Mouse (Mus musculus): ENCODE measurements around the gene Ctnna2.

Gene Ctnna2

DNA sequence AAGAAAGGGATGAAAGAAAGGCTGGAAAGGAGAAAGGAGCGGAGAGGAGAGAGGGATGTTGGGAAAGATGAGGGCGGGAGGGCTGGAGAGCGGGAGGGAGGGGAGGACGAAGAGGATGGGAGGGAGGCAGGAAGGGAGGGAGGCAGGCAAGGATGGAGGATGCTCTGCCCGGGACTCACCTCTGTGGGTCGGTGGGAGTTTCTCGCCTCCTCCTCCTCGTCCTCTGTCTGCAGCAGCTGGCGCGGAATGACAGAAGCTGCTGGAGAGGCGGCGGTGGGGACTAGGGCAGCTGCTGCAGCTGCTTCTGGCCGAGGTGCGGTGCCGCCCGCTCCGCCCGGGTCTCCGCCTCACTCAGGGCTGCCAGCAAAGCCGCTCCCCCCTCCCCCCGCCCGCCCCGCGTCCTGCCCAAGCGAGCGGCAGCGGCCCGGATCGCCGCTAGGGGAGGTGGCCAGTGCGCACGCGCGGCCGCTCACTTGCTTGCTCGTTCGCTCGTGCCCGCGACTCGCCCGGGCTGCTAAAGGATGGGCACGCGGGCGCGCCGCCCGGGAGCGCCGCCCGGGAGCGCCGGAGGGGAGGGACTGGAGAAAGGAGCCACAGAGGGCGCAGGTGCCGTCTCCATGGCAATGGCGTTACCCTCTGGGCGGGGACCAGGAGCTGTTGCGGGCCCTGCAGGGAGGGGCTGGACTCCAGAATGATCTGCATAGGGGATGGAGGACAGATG is at the start of gene Ctnna2:
TSS of gene Ctnna2 (minus strand) at position 459 of the 721 bp plus-strand sequence.
- DNase-seq: peak; percentile 95 to 98

DNA sequence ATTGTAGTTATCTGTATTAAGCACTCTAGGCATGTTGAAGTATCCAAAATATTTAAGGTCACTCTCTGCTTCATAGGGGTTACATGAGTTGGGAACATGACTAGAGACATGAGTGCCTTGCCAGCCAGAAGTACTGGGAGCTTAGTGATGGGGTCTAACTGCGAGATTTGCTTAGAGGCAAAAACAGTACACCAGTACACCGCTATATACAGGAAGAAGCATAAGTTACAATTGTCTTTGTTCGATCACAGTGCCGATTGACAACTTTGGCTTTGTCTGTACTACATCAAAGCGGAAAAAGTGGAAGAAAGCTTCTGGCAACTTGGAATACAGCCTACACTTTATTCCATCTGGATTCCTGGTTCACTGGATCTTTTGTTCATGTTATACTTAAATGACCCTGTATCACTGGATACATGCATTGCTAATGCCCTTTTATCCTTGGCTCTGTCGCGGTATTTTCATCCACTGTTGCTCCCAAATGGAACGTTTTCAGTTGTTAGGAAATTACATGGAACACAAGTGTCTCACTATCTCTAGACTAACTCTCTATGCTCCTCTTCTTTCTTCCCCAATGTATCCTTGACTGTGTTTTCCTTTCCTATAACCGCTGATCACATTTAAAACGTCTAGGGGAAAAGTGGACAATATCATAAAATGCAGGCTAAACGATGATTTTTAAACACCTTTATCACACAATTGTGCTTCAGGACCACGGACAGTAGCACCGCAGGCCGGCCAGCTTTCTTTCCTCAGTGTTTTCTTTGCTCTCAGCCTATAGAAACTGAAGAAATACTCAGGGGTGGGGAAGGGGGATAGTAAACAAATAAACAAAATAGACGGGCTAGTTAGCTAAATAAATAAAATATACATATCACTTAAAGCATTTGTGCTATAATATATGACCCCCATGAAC is 896 bp upstream of the Ctnna2 start:
- no peak for DNase-seq

DNA sequence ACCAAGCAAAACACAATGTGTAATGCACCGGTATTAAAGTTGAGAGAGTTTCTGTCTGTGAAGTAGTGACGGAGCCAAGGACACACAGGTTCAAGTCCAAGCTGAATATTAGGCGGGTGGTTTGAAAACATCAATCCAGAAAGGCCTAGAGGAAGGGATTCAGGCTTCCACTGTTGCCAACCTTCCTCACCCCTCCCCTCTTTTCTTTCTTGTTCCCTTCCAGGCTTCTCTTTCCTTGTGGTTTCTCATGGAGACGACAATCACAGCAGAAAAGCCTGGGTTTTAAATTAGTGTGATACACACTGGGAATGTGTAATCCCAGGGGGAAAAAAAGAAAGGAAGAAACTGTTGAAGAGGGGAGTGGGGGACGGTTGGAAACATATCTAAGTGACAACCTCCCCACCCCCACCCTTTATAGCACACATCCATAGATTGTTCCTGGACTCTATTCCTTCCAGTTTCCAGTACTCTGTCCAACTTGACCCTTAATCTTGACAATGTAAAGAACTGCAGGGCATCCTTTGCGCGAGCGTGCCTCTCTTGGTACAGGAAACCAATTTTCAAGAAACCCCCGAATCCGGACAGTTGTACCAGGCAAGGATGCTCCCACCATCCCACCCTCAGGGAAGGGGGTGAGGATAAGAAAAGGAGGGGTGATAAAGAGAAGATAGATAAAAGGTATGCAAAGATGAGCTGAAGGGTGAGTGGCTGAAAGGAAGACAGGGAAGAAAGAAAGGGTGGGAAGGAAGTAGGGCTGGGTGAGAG is 841 bp downstream of the Ctnna2 start:
- peak; percentile 11 to 26 for DNase-seq

DNA sequence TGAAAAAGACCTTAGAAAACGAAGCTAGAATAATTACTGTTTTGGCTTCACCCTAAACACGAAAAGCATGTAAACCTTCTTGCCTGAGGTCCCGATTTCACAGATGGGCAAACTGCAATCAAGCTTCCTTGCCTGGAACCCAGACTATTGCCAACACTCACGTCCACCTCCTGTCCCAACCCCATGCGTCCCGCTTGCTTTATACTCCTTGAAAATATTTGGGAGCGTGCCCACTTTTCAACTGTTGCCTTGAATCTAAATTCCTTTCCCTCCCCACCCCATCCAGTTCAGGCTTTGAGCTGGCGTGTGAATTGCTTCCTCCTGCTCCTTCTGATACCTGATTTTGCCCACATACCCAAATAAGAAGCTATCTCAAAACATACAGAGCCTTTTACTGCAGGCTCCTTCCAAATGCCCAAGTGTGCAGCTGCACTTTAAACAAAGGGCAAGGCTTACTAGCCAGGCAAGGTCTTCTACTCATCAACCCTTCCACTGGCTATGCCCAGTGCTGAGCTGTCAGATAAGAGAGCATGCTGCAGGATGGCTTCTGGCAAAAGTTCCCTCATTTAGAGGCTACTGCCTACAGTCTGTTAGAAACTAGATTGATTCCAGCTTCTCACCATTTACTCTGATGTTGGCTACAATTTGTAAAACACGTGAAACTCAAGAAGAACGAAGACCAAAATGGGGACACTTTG is 8.8 kb downstream of the Ctnna2 start:
- DNase-seq: peak; percentile 21 to 32

DNA sequence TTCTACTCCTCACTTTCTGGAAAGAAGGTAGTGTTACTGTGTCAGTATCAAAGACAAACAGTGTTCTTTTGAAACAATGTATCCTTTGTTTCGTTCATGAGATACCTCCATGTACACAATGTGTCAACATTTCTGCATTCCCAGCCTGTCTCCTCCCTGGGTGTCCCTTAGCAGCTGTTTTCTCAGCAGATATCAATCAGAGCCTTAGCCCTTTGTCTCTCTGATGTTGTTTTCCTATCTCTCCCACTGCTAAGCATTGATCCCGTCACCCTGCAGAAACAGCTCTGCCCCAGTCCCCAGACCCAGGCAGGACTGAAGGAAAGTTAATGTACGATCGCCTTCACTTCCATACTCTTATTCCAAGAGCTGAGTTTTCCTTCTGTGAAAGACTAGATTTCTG is 9.7 kb downstream of the Ctnna2 start:
- DNase-seq: no peak

DNA sequence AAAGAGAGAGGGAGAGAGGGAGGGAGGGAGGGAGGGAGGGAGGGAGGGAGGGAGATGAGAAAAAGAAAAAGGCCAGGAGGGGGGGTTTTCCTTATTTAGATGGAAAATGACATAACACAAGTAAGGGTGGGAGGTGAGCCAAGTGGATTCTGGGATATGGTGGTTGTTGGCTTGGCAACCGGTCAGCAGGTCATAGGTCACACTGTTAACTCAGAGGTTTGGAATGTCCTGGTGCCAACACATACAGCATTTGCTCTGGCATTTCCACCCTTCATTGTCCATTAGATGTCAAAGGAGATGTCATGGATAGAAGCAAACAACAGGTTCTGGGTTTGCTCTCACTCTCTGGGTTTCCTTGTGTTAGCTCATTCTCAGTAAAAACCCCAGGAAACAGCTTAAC is 17.5 kb downstream of the Ctnna2 start:
- no peak for DNase-seq

DNA sequence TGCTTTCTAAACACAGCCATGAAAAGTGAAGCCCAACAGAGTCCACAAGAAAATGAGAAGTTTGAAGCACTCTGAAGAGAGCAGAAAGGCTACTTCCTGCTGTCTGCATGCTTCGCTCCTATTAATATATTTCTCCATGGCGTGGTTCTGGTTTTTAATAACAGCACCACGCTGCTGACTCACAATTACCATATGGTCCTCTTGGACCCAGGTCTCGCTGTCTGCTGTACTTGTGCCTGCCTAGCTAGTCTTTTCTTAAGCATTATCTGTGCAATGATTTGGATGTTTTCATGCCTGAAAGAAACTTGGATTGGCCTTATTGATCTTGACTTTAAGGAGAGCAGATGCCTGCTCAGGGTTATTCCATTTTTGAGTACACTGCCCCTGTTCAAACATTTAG is 28.2 kb downstream of the Ctnna2 start:
- DNase-seq: peak; percentile 48 to 64

DNA sequence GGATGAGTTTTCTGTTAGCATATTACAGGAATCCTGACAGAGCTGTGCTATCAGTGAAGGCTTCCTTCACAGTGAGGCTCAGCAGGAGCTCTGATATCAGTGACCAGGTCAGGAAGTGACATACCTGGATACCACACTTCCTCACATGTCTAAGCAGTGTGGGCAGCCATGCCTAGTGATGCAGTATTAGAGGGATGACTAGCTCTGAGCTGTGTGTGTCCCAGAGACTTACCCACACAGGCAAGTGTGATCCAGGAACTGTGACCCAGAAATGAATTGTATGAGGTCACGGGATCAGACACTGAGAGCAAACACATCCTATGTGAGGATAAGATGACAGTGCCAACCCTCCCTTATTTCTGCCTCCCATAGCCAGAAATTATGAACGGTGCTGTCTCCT is 28.8 kb downstream of the Ctnna2 start:
- DNase-seq: peak in 1 of 2 experiments; percentile 14

DNA sequence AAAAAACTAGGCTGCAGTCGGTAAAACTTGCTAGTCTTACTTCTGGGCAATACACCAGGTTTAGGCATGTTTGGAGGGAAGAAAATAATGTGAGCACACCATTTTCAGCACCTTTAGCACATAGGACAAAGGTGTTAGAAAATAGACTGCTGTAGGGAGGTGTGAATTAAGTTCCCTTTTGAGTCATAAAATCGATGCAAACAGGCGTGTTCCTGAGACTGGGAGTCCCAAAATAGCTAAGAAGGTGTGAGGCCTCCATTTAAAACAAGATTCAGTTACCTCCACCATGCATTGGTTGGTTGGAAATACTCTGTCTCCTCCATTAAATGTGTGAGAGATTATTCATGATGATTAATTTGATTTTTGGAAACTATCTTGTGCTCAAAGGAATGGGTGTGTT is 50.1 kb downstream of the Ctnna2 start:
- DNase-seq: no peak

DNA sequence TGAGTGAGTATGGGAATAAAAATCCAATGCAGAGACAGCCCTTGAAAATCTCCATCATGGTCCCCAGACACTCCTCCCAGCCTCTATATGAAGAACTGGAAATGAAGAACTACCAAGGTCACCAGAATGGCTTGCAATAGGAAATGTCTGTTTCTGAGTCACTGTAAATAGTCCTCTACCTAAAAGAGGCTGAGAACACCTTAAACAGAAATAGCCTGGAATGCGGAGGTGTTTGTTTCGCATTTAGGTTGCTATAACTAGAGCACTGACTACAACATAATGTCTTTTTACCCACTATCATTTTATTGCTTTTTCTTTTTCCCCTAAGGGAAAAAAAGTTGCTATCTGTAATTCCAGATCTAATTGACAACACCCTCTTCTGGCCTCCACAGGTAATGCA is 106.3 kb downstream of the Ctnna2 start:
- DNase-seq: no peak

DNA sequence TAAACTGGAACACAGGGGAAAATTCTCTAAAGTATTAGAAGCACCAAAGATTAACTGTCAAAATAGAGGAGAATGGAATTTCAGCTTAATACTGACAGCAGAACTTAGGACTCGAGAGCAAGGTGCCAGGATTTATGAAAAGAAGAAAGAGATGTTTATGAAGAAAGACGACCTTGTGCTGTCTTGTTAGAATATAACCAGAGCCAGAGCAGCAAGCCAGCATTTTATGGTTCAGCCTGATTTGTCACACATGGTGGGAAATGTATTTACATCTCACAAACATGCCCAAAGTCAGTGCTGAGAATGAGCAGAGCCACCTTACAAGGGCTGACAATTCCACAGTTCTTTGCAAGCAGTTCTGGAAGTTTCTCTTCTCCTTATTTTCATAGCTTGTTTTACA is 110.2 kb downstream of the Ctnna2 start:
- no peak for DNase-seq

DNA sequence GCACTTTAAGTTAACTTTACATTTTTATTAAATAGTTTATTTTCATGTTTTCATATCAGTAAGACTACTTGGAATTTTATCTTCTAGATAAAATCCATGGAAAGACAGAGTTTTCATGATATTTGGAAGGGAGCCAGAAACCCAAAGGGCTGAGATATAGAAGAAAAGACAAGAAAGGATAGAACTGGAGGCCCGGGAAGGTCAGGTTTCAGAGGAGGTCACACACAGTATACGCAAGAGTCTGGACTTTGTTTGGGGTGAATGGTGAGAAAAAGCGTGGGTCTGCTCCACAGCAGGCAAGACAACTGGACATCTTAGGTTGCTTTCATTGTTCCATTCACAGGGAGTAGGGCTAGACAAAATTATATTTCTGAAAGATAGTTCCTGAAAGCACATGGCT is 111.4 kb downstream of the Ctnna2 start:
- DNase-seq: no peak

DNA sequence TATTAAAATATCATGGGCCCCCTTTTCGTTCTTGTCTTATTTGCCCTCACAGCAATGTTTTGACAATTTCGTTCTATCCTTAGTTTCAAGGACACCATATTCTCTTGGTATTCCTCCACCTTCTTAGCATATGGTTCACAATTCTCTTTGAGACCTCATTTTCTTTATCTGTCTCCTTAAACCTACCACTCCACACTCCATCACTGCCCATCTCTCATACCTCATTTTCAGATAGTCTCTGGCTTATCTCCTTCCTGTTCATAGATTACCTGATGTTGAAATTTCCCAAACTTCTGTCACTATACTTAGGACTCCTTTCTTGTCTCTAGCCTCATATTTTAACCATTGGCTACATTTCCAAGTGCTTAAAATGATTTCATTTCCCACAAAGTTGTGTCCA is 116.1 kb downstream of the Ctnna2 start:
- no peak for DNase-seq

DNA sequence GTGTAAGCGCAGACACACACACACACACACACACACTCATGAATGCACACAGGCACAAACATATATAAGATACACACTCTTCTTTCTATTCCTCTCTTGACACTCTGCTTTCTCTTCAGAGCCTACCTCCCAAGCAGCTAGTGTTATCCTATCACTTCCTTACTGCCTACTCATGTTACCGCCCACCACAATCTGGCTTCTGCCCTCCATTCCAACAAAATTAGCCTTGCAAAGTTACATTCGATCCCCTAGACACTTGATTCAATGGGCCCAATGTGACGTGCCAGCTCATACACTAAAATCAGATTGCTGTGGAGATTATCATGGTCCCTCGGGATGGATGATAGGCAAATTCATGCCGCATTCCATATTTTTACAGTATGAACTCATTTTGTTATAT is 116.7 kb downstream of the Ctnna2 start:
- no peak for DNase-seq

DNA sequence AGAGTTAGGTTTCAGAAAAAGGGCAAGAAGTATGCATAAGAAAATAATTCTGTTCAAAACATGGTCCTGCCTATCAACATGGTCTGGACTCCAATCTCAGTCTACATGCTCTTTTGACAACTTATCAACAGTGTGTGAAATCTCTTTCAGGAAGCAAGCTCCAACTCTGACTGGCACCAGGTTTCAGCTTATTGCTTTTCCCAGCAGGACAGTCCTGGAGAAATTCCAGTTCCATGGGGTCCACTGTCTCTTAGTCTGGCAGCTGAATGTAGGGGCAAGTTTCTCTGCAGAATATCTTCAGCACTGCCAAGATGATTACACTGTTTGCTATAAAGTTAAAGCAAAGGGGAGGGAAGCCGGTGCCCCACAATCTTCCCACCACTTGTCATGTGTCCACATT is 130.1 kb downstream of the Ctnna2 start:
- DNase-seq: peak in 1 of 2 experiments; percentile 10

DNA sequence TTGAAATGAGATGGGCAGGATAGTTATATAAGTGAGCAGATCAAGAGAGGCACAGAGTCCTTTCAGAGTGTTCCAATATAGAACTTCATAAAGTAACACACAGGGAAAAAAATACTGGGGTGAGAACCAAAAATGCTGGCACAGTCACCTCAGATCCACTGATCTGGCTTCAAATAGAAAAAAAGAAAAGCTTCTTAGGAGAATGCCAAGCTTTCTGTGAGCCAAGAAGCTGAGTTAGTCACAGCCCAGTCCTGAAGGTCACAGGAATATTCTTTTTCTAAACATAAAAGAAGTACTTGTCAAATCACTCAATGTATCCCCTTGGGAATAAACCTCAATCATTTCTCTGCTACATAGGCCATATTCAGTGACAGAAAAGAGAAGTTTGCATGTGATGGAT is 130.7 kb downstream of the Ctnna2 start:
- no peak for DNase-seq

DNA sequence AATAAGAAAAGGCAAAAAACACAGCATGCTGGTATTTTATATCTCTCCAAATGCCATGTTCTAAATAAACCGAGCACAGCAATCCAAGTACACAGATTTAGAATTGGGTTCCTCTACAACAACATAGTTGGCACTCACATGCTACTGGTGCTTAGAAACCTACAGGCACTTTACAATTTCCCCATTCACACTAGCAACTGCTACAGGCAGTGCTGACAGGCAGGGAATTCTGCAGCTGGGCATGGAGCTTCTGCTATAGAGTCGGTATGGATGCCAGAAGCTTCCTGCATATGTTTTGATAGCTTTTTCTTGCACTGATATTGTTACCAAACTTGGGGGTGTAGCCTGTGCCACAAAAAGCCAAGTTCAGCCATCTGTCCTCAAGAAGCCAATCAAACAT is 131.8 kb downstream of the Ctnna2 start:
- no peak for DNase-seq

DNA sequence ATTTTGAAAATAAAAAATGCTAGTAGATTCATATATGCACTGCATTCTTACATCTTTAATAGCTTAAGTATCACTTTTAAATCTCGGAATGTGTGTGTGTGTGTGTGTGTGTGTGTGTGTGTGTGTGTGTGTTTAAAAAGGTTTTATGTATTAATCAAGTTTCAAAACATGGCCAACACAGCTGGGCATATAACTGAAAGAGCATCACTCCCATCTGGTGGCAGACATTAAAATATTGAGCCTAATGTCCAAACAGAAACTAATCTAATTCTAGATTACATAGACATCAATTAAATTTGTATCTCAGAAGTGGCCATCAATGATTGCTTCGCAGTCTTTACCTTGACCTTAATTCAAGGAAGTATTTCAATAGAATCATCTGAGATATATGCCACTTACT is 140.4 kb downstream of the Ctnna2 start:
- DNase-seq: no peak

DNA sequence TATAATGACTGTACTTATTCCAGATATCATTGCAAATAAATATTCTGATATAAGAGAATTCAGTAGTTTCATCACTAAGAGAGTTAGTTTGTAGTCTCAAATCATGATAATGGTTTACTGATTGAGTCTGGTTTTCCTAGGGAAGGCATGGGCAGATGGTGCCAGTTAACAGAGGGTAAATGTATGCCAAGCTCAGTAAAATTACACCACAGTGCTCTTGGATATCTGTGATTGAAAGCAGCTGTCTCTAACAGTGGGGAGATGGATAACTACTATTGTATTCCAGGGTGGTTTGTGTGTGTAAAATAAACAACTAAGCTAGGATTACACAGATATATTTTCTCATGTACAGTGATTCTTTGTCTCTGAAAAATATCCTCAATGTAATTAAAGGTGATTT is 140.8 kb downstream of the Ctnna2 start:
- DNase-seq: peak in 1 of 2 experiments; percentile 10

DNA sequence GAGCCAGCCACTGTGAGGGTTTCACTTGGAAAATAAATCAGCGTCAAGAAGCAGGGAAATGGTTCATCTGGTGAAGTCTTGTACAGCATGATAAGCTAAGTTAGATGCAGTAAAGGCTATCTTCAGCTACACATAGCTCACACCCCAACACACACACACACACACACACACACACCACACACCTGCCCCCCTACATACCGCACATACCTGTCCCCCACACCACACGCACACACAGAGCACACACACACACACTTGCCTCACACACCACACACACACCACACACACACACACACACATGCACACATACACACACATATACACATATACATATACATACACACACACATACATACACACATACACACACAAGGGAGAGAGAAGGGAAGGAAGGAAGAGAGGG is 142.0 kb downstream of the Ctnna2 start:
- no peak for DNase-seq

DNA sequence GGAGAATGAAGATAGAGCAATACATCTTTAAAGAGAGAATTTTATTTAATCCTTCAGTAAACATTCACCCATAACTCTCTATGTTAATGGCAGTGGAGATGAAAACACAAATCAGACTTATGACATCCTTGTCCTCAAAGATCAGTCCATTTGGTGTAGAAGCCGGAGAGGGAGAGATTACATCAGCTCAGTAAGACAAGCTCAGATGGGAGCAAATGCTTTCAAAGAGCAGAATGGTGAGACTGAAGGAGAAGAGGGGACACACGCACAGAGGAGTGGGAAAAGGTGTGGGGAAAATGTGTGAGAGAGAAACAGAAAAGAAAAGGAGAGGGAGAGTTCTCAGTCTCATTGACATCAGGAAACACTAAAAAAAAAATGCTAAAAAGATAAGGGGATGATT is 144.8 kb downstream of the Ctnna2 start:
- DNase-seq: no peak

DNA sequence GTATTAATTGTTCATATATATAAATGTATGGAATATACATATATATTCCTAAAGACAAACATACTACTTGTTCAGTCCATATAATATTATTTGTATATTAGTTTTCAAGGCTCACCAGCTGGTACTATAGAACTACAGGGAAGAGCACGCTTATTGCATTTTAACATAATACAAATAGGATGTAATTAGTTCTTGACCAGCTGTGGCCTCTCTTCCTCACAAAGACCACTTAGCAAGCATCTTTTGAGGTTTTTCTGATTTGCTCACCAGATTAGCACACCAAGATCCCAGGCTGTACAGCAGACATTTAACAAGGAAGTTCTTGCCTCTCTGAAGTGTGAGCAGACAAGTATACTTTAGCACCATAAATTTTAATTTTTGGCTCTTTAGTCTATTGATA is 152.0 kb downstream of the Ctnna2 start:
- DNase-seq: no peak

DNA sequence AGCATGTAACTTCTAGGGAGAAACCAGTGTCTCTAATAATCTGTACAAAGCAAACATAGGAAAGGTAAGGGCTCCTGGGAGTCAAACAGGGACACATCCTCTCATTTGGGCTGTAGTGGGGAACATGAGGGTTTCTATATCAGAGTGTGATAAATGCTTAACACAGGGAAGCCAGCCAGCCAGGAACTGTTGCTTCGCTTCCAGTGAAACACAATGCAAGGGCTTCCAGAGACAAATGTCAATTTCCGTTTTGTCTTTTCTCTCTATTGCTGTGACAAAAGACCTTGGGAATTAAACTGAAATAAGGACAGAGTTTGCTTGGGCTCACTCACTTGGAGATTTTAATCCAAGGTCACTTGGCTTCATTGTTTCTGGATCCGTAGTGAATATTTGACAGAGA is 162.4 kb downstream of the Ctnna2 start:
- no peak for DNase-seq

Measured in cerebellum, postnatal 36 days (tissue).